Mouse (Mus musculus) cerebellum, postnatal 25 days (tissue): ENCODE measurements at regions not wholly inside any gene's neighbourhood (a gene's known extent, or its start where the extent isn't known, plus 50 kb on each side); places are given as distances from the start of the nearest gene placed in this dataset.

Experiments used
- DNase-seq, 2 experiments: peaks; one replicate each; pipeline ENCODE4 v3.0.0; 2021; ENCODE audit warnings: mixed read lengths in 2 of 2

DNA sequence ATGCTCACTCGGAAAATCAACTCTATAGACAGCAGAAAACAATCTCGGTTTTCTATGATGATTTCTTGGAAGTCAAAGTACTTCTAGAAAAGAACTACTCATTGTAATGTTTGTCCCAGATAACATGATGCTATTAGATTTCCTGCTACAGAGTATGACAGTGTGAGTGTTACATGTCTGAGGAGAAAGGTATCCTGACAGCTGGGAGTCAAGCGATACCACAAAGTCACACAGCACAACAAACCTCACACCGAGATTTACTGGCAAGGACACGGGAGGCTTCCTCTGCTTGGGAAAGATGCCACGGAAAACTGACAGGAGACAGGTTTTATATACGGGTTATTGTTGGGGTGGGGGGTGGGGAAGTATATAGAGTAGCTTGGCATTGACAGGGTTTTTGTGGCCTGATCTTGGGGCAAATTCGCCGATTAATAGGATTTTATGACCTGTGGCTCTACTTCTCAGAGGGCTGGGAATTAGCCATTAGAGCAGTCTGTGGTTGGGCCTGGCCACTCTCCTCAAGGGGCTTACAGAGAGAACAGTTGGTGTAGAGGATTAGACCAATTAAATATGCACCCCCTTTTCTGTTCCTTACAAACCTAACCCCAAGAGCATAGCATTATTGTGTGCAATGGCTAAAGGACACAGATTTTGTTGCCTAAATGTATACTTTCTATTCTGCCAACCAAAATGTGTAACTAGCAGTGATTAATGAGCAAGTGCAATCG is 209.2 kb upstream of the Sfrp2 start:
- no peak for DNase-seq

DNA sequence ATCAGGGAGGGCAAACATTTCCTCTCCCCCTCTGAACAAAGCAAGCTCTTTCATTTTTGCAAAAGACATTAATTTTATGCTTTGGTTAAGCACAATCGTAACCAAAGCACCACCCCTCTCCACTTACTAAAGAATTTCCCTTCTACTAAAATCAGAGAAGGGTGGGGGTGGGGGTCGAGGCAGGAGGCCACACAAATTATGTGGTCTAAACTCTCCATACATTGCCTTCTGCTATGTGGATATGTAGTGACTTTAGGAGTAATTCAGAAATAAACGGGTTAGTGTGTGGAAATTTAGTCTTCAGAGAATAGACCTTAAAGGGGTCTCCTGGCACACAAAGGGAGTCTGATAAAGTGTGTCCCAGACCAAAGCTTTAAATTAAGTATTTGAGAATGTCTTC is 204.1 kb upstream of the Sfrp2 start:
- DNase-seq, result no peak

DNA sequence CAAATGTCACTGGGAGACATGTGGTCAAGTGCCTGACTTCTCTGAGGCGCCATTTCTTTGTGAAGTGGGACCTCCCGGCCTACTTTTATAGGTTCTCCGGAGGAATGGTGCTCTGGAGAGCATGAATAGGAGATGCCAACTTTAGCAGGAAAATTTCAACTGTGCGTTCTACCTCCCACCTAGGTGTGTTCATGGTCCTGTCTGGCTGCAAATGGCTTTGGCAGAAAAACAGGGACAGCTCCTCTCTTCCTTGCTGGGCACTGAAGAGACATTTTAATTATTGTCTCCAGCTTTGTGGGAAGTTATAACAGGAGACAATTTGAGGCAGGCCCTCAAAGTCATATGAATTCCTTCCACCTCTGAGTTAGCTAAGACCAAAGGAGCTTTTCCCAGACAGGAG is 190.6 kb upstream of the Sfrp2 start:
- no peak for DNase-seq

GRCm38 (mm10) chr3:83576155-83576554 is 190.0 kb upstream of the Sfrp2 start:
- peak; percentile 16 to 54 for DNase-seq

DNA sequence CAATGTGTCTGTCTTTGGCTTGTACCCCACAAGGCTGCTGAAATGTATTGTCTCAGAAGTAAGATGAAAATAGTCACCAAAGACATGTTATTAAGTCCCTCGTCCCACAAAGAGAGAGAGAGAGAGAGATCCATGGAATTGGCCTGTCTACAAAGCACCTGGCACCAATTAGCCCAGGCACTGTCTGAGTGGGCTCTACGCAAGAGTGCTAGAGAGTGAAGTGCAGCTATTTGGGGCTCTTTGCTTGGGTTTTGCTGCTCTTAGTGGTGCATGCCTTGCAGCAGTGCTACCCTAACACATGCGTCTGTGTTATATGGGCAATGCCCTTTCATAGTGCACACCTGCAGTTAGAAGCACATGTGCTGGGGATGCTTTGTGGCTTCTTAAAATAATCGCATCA is 185.4 kb upstream of the Sfrp2 start:
- no peak for DNase-seq

DNA sequence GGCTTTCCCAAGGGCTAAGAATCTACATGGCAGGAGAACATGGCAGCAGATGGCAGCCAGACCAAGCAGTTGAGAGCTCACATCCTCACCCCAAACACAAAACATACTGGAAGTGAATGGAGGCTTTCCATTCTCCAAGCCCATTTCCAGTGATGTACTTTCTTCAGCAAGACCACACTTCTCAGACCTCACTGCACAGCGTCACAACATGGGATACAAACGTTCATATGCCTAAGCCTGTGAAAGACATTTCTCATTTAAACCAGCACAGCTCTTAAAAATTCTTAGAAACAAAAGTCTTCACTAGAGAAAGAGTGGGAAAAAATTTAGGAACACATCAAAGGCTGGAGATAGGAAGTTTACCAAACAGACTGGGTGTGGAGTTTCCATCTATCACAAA is 183.9 kb upstream of the Sfrp2 start:
- DNase-seq, result no peak

GRCm38 (mm10) chr3:83583071-83583672 is 182.9 kb upstream of the Sfrp2 start:
- DNase-seq, result no peak

- DNase-seq, result no peak
Measured at GRCm38 (mm10) chr3:83586086-83586485, 180.0 kb upstream of the Sfrp2 start.

GRCm38 (mm10) chr3:83586551-83586950 is 179.6 kb upstream of the Sfrp2 start:
- DNase-seq, result no peak

DNA sequence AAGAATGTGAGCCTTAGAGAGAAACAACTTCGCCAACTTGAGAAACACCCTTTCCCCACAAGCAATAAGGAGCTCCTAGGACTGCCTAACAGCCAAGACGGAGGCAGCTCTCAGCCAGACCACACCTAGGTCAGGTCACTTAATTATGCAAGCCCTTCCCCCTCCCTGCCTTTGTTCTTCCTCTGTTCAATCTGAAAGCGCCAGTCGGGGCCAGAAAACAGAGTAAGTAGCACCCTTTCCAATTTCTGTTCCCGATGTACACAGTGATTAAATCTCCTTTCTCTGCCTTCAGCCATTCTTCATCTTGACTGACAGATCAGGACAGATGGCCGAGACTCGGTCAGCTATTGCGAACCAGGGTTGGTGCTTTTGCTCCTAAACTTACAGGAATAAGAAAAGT is 177.0 kb upstream of the Sfrp2 start:
- no peak for DNase-seq

- no peak for DNase-seq
Measured at GRCm38 (mm10) chr3:83591206-83591605, 174.9 kb upstream of the Sfrp2 start.

- DNase-seq, result no peak
Measured at GRCm38 (mm10) chr3:83593321-83593720, 172.8 kb upstream of the Sfrp2 start.

GRCm38 (mm10) chr3:83601506-83601905 is 164.6 kb upstream of the Sfrp2 start:
- DNase-seq, result no peak

DNA sequence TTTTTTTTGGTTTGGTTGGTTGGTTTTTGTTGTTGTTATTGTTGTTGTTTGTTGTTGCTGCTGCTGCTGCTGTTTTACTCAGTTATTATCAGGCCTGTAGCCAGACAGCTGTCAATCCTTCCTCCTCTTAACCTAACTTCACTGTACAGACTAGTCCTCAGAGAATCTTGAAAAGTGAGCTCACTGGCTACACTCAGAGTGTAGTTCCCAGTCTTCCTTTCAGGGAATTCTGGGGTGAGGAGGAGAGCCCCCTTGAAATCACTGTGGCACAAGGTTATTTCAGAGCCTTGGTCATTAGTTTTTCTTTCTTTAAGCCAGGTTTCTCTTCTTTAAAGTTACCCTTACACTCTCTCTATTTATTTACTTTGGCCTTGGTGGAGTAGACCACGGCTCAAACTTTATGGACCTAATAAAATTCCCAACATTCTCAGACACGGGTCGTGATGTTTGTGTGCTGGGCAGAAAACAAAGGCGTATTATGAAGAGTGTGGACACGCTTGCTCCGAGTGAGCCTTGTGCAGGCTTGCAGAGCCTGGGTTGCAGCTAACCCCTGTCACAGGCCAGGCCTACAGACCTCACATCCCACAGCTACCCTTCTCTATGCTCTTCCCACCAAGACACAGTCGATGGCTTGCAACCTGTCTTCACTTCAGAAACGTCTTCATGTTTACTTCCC is 156.9 kb upstream of the Sfrp2 start:
- DNase-seq, result no peak

GRCm38 (mm10) chr3:83620435-83620834 is 145.7 kb upstream of the Sfrp2 start:
- DNase-seq, result no peak

DNA sequence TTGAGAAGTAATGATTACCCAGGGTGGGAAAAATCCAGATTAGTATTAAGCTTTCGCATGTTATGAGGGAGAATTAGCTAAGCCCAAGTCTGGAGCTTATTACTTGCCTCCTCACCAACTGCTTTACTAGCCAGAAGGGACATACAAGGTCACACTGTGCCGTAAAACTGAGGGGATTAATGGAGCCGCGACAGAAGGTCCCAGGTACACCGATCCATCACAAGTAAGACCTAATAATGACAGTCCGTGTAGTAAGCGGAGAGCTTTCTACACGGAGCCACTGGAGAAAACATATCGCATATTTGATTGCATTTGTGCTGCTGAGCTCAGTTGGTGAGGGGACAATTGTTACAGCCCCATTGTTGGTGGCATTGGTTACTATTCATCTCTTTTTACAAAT is 133.1 kb upstream of the Sfrp2 start:
- no peak for DNase-seq

DNA sequence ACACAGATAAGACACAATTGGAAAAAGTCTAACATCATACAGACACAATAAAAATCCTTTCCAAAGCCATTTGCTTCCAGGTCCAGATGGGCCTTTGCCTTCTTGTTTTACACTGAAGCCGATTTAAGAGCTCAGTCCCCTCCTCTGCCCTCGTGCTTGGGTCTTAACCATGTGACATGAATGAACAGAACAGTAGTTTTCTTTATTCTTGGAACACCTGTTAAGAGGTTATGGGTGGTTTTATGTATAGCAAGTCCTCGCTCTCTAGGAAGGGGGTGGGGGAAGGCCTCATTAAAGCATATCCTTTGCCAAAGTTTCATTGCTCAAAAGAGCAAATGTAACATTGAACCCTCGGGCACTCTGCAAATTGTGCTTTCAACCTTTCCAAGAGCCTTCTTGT is 125.7 kb upstream of the Sfrp2 start:
- no peak for DNase-seq

DNA sequence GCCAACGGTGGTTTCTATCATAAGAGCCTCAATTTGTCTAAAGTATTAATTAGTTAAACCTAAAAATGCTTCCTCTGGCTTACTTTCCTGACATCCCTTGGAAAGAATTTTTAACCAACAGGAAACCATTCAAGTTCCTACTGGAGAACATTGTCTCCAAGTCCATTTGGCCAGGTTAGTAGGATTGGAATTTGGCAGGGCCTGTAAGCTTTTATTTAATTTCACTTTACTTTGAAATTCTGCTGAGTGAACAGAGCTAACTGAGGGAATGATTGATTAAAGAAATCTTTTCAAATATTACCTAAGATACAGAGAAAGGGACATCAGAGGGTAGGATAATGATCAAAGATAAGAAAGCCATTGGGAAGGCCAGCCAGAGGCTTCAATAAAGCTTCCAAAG is 102.4 kb upstream of the Sfrp2 start:
- DNase-seq, result no peak

DNA sequence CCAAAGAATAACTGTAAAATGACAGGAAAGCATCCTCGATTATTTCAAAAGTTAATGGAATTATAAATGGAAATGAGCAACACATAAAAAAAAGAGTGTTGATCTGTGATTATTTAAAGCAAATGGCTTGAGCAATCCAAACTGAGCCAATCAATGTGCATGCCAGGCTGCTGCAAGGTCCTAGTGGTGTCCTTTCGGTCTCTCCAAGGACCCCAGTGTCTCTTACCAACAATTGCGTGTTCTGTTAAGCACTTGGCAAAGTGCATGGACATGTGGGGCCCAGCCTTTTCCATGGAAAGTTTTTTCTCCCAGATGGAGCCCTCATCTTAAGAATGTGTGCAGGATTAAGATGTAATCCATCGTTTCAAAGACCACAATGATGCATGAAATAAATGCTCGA is 90.0 kb upstream of the Sfrp2 start:
- no peak for DNase-seq

GRCm38 (mm10) chr3:83686611-83687010 is 79.5 kb upstream of the Sfrp2 start:
- no peak for DNase-seq

- DNase-seq, result no peak
Measured at GRCm38 (mm10) chr3:83687503-83687902, 78.6 kb upstream of the Sfrp2 start.

DNA sequence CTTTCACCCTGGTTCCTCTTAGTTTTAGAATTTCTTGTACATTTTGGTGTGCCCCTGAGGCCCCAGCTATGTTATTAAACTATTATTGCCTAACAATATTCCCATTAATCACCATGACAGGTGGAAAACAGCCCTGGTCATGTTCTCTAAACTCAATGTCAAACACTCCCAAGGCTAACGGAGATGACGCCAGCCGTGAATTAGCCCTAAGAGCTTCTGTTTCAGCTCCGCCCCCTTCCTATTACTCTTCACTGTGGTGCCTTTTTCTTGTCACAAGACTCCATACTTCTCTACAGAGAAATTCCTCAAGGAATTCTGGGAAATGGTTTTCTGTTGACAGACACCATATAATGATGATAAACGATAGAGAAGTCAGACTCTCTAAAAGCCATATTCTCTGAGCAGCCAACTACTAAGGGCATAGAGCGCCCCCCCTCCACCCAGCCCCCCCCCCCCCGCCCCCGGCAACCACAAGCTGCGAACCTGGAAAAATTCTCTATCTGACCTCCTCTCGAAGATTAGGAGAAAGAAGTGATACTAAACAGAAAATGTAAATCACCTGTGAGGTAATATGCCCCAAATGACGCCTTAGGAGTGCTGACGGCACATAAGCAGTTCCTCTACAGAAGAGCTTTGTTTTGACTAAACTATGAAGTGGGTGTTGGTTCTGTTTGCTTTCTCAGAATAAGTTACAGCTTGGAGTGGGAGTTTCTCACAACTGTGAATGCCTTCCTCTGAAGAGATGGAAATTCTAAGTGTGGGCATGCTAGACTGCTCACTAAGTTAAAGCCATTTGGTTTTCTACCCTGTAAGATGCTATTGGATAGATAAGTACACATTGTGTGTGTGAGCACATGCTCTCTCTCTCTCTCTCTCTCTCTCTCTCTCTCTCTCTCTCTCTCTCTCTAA is 76.8 kb upstream of the Sfrp2 start:
- DNase-seq, result no peak

DNA sequence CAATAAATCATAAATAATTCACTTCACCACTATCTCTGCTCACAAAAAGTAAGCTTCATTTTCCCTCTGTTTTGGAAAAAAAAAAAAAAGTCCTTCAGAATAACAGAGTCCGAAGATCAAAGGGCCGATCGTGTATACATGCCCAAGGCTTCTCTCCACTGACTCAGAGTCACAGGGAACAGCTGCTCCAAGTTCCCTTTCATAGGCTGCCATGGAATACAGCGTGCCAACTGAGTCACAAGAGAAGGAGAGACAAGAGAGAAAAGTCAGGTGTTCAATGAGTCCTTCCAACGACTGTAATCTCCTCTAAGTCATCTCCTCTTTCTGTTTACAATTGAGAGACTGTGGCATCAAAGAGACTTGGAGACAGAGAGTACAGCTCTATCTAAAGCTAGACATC is 71.6 kb upstream of the Sfrp2 start:
- no peak for DNase-seq
